Mouse (Mus musculus): ENCODE measurements around the gene Podn.

Gene Podn

GRCm38 (mm10) chr4:108045136-108046107 is 50.8 kb downstream of the Podn start:
- no peak for DNase-seq (ENCODE audit: low spot score in 2 of 2)

- DNase-seq (ENCODE audit: low spot score in 2 of 2): no peak
Measured at GRCm38 (mm10) chr4:108037027-108037426, 59.2 kb downstream of the Podn start.

- no peak for DNase-seq (ENCODE audit: low spot score in 2 of 2)
Measured at GRCm38 (mm10) chr4:108033041-108033764, 63.0 kb downstream of the Podn start.

- no peak for DNase-seq (ENCODE audit: low spot score in 2 of 2)
Measured at GRCm38 (mm10) chr4:108032352-108032849, 63.8 kb downstream of the Podn start.

GRCm38 (mm10) chr4:108031502-108032351 is 64.5 kb downstream of the Podn start:
- no peak for DNase-seq (ENCODE audit: low spot score in 2 of 2)

GRCm38 (mm10) chr4:108030888-108031501 is 65.2 kb downstream of the Podn start:
- no peak for DNase-seq (ENCODE audit: low spot score in 2 of 2)

- no peak for DNase-seq (ENCODE audit: low spot score in 2 of 2)
Measured at GRCm38 (mm10) chr4:108026193-108026592, 70.1 kb downstream of the Podn start.

- DNase-seq (ENCODE audit: low spot score in 2 of 2): no peak
Measured at GRCm38 (mm10) chr4:108025269-108025668, 71.0 kb downstream of the Podn start.

- no peak for DNase-seq (ENCODE audit: low spot score in 2 of 2)
Measured at GRCm38 (mm10) chr4:108024641-108025040, 71.6 kb downstream of the Podn start.

GRCm38 (mm10) chr4:108023186-108023585 is 73.1 kb downstream of the Podn start:
- DNase-seq (ENCODE audit: low spot score in 2 of 2): no peak

GRCm38 (mm10) chr4:108020178-108020577 is 76.1 kb downstream of the Podn start:
- no peak for DNase-seq (ENCODE audit: low spot score in 2 of 2)

GRCm38 (mm10) chr4:108018961-108019921 is 77.0 kb downstream of the Podn start:
- no peak for DNase-seq (ENCODE audit: low spot score in 2 of 2)

- DNase-seq (ENCODE audit: low spot score in 2 of 2): no peak
Measured at GRCm38 (mm10) chr4:108018241-108018923, 77.9 kb downstream of the Podn start.

- DNase-seq (ENCODE audit: low spot score in 2 of 2): no peak
Measured at GRCm38 (mm10) chr4:108017839-108018238, 78.4 kb downstream of the Podn start.

- DNase-seq (ENCODE audit: low spot score in 2 of 2): no peak
Measured at GRCm38 (mm10) chr4:108016321-108016720, 79.9 kb downstream of the Podn start.

GRCm38 (mm10) chr4:108015067-108015765 is 81.0 kb downstream of the Podn start:
- DNase-seq (ENCODE audit: low spot score in 2 of 2): peak in 1 of 2 experiments; percentile 10

GRCm38 (mm10) chr4:108014466-108014865 is 81.8 kb downstream of the Podn start:
- no peak for DNase-seq (ENCODE audit: low spot score in 2 of 2)

- no peak for DNase-seq (ENCODE audit: low spot score in 2 of 2)
Measured at GRCm38 (mm10) chr4:108008541-108008940, 87.7 kb downstream of the Podn start.
